Mouse (Mus musculus): ENCODE data around the gene Nrarp. TPM values are rescaled to one million over a fixed set of nuclear protein-coding genes. Genes with fewer than 3 reads are reported as not detected.
A peak's percentile ranks its signal among the peaks of the same experiment; 100 is the strongest.

The Nrarp gene
- polyA plus RNA-seq, 1 experiment from 2014 or later: 16.8 TPM

DNA sequence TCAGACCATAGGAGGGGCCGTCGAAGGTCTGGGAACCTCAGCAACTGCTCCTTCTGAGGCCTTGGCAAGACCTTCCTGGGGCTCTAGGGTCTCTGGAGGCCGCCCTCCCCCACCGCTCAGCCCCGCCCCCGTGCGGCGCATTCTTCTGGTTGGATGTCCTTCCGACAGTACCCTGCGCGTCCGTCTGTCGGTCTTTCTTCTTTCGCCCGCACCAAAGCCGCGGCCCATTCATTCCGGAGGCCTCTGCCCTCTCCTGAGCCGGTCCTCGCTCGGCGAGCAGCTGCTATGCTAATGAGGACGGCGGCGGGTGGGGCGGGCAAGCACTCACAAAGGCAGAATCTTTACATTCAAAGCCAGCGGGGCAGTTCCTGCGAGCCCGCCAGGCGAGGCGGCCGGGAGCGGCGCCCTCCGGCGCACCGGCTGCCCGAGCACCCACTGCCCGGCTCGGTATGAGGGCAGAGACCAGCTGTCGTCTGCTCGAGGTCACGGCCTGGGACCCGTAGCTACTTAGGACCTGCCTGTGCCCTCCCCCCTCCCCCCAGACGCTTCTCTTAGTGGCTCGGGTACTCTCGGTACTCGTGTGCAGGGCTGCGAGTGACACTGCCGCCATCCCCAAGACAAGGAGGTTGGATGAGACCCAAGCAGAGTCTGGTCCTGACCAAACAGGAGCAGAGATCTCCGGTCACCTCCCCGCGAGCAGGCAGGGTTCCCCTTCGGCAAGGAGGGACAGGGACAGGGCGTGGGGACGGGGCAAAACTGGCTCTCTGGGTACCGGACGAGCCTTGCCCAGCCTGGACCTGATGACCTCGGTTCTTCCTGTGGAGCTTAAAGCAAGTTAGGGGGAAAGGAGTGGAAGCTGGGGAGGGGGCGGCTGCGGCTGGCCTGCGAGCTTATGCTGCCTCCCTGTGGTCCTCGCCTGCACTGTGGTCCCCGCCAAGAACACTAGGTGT is 5.3 kb downstream of the Nrarp start:
- Histone ChIP-seq H3K9me3 (replicated peaks) (no peaks in the 10 kb centered on the region), H3K4me3 (replicated peaks) (peak overlapping the region; percentile 45), H3K9ac (replicated peaks) (peak overlapping the region; percentile 60), H3K27ac (replicated peaks) (peak overlapping the region; percentile 84), H3K27me3 (replicated peaks) (no peaks in the 10 kb centered on the region), H3K4me2 (peak overlapping the region; percentile 82), H3K4me1 (peaks cover 51% of the 10 kb centered on the region), H3K36me3 (no peaks in the 10 kb centered on the region)
- ATAC-seq (ENCODE audit: low FRiP score): peak; percentile 76
- under 1% methylated on average over 61 of the region's 64 CpGs for WGBS

DNA sequence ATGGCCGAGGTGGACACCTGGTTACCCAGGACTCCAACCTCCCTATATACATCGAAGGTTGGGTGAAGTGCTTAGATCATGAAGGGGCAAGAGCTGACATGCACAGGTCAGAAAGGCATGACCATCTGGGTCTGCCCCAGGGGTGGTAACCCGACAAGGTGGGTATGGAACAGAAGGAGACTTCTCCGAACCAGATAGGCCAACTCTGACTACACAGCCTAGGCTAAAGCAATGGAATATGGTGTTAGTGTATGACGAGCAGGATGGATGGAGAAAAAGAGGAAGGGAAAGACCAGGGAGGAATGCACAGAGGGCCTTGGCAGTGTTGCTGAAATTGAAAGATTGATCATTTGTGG is 6.0 kb downstream of the Nrarp start:
- Histone ChIP-seq H3K4me2 (peak overlapping the region; percentile 82), H3K4me1 (peaks cover 45% of the 10 kb centered on the region), H3K9me3 (replicated peaks) (no peaks in the 10 kb centered on the region), H3K27me3 (replicated peaks) (no peaks in the 10 kb centered on the region), H3K36me3 (no peaks in the 10 kb centered on the region), H3K4me3 (replicated peaks) (peak overlapping the region; percentile 45), H3K27ac (replicated peaks) (0 out of 2 replicates have a peak overlapping the region, but pooled peaks have one; percentile 84), H3K9ac (replicated peaks) (peak overlapping the region; percentile 60; the same call in 1 of the 2 replicates)
- ATAC-seq (ENCODE audit: low FRiP score): no peak
- WGBS: 34% methylated on average over 5 of the region's 5 CpGs

GRCm38 (mm10) chr2:25187841-25188240 is 7.3 kb downstream of the Nrarp start:
- Histone ChIP-seq H3K27me3 (replicated peaks) (no peaks in the 10 kb centered on the region), H3K9ac (replicated peaks) (no peak overlapping the region), H3K36me3 (no peaks in the 10 kb centered on the region), H3K9me3 (replicated peaks) (no peaks in the 10 kb centered on the region), H3K4me2 (no peak overlapping the region), H3K4me1 (peaks cover 34% of the 10 kb centered on the region), H3K4me3 (replicated peaks) (no peak overlapping the region), H3K27ac (replicated peaks) (no peak overlapping the region)
- WGBS: 81% methylated on average over 6 of the region's 6 CpGs
- ATAC-seq (ENCODE audit: low FRiP score): no peak

GRCm38 (mm10) chr2:25193330-25193770 is 12.8 kb downstream of the Nrarp start:
- H3K4me2 ChIP-seq: peak overlapping the region; percentile 22; the same call in 1 of the 2 replicates
- peaks cover 13% of the 10 kb centered on the region for H3K4me1 ChIP-seq
- ATAC-seq (ENCODE audit: low FRiP score): peak; percentile 74
- H3K36me3 ChIP-seq: no peaks in the 10 kb centered on the region
- peaks cover 38% of the 10 kb centered on the region for H3K27me3 ChIP-seq (replicated peaks)
- no peak overlapping the region for H3K9ac ChIP-seq (replicated peaks)
- no peaks in the 10 kb centered on the region for H3K9me3 ChIP-seq (replicated peaks)
- no peak overlapping the region for H3K4me3 ChIP-seq (replicated peaks)
- H3K27ac ChIP-seq (replicated peaks): no peak overlapping the region
- 2% methylated on average over 6 of the region's 6 CpGs for WGBS

DNA sequence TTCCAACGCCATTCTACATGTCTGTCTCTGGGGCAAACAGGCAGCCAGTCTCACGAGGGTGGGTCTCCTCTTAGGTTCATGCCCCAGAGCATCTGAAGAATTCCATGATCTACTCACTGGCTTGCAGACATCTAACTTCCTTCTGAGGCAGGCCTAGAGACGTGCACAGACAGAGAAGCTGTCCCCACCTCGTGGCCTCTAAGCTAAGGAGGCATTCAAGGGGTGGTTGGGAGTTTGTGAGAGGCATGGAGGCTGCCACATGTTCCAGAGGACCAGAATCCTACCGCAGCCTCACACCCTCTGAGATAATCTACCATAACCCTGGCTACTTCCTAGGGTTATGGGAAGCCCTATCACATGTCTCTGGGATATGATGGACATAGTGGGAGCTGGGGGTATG is 13.4 kb downstream of the Nrarp start:
- Histone ChIP-seq H3K4me3 (replicated peaks) (no peak overlapping the region), H3K4me1 (peaks cover 13% of the 10 kb centered on the region), H3K36me3 (peaks cover 2% of the 10 kb centered on the region; the same call in 1 of the 2 replicates), H3K27me3 (replicated peaks) (peaks cover 38% of the 10 kb centered on the region), H3K27ac (replicated peaks) (no peak overlapping the region), H3K9ac (replicated peaks) (no peak overlapping the region), H3K4me2 (0 out of 2 replicates have a peak overlapping the region, but pooled peaks have one; percentile 22), H3K9me3 (replicated peaks) (no peaks in the 10 kb centered on the region)
- no peak for ATAC-seq (ENCODE audit: low FRiP score)
- WGBS: 82% methylated on average over 5 of the region's 5 CpGs

- Histone ChIP-seq H3K9me3 (replicated peaks) (no peaks in the 10 kb centered on the region), H3K27me3 (replicated peaks) (peaks cover 38% of the 10 kb centered on the region), H3K4me1 (peaks cover 13% of the 10 kb centered on the region), H3K4me2 (peak overlapping the region; percentile 35; the same call in 1 of the 2 replicates), H3K4me3 (replicated peaks) (no peak overlapping the region), H3K27ac (replicated peaks) (no peak overlapping the region), H3K9ac (replicated peaks) (no peak overlapping the region), H3K36me3 (peaks cover 7% of the 10 kb centered on the region)
- 90% methylated on average over 17 of the region's 17 CpGs for WGBS
- no peak for ATAC-seq (ENCODE audit: low FRiP score)
These were observed 14.1 kb downstream of the Nrarp start for GRCm38 (mm10) chr2:25194486-25195171.

DNA sequence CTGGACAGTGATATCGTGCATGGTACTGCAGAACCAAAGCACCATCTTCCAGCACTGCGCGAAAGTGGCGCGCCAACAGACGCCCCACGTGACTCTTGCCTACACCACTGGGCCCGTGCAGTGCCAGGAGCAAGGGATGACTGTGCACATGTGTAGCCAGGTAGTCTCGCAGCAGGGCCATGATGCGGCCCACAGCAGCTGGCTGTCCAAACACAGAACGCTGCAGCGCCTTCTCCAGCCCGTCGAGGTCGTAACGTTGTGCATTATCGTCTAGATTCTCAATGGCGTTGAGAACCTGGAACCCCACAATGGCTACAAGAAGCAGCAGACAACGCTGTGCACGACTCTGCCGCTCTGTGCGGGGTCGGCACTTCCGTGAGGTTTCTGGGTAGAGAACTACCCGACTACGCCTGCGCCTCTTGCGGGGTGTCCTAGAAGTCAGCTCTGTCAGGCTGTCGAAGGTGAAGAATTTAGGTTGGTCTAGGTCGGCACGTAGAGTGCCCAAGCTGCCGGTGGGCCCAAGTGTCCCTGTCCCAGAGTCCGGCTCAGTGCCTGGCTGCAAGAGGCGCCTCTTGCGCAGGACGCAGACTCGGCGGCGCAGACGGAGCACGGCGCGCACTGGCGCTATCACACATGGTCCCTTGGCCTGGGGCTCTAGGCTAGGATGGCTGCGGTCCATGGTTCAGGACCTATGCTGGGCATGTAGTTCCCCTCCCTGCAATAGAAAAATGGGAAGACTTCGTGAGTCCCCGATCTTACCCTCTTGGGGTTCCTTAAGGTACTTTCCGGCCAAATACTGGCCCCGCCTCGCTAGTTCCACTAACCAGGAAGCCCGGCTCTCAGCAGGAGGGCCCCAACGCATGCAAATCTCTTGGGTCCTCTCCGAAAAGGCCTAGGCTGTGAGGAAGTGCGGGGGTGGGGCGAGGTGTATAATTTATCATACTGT is 14.9 kb downstream of the Nrarp start:
- H3K27ac ChIP-seq (replicated peaks): no peak overlapping the region
- peaks cover 13% of the 10 kb centered on the region for H3K4me1 ChIP-seq
- ATAC-seq (ENCODE audit: low FRiP score): no peak
- 24% methylated on average over 55 of the region's 55 CpGs for WGBS
- H3K36me3 ChIP-seq: peaks cover 15% of the 10 kb centered on the region
- no peak overlapping the region for H3K9ac ChIP-seq (replicated peaks)
- H3K4me3 ChIP-seq (replicated peaks): 0 out of 2 replicates have a peak overlapping the region, but pooled peaks have one; percentile 7
- H3K9me3 ChIP-seq (replicated peaks): no peaks in the 10 kb centered on the region
- H3K4me2 ChIP-seq: peak overlapping the region; percentile 35
- peaks cover 38% of the 10 kb centered on the region for H3K27me3 ChIP-seq (replicated peaks)

DNA sequence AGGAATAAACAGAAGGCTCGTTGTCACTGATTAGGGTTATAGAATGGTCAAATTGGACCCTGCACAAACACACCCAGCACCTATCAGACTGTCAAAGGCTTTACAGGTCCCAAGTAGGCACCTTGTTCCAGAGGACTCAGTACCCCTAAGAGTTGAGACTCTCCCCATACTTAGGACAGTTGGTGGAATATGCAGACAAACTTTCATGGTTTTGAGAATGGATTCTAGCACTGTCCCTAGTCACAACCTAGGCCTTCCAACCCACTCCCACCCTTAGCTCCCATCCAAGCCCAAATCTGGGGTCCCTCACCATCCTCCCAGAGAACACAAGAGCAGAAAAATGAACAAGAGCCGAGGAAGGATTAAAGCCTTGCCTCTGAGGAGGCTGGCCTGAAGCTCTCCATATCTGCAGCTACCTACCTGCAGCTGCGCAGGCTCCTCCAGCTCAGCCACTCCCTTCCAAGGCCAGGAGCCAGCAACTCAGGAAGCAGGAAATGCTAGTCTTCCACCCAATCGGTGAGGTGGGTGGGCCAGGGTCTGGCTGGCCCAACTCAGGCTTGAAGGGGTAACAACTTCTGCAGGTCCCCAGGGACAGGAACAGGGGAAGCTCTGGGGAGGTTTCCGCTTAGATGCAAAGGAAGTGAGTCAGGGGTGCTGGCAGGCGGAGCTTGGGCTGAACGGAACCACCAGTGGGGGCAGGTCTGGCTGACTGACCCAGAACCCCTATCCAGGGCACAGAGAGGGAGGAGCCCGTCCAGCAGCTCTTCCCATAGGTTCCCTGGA is 15.8 kb downstream of the Nrarp start, which contains the start of gene Tor4a:
TSS of gene Tor4a (minus strand) at position 715 of the 783 bp plus-strand sequence.
- WGBS: 10% methylated on average over 8 of the region's 8 CpGs
- peaks cover 24% of the 10 kb centered on the region for H3K36me3 ChIP-seq
- H3K9me3 ChIP-seq (replicated peaks): no peaks in the 10 kb centered on the region
- peaks cover 13% of the 10 kb centered on the region for H3K4me1 ChIP-seq
- ATAC-seq (ENCODE audit: low FRiP score): no peak
- no peak within 1 kb of the TSS for H3K27ac ChIP-seq (replicated peaks)
- no peak within 1 kb of the TSS for H3K9ac ChIP-seq (replicated peaks)
- H3K4me3 ChIP-seq (replicated peaks): 0 out of 2 replicates have a peak within 1 kb of the TSS, but pooled peaks have one; percentile 7
- H3K4me2 ChIP-seq: peak within 1 kb of the TSS; percentile 35
- peaks cover 38% of the 10 kb centered on the region for H3K27me3 ChIP-seq (replicated peaks)

DNA sequence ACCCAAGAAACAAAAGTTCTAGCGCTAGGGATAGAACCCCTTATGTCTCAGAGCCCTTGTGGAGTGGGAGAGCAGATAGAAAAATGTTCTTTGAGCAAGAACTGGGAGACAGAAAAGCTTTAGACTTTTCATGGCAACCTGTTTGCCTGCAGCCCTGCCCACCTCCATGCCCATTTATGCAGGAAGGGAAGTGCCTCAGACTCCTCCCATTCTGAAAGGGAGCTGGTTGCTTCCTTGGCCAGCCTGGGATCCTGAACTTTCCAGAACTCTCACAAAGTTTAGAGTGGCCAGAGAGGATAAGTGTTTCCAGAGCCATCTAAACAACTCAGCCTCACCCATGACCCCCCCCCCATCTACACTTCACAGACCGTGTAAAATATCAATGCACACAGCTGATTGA is 16.6 kb downstream of the Nrarp start:
- Histone ChIP-seq H3K4me3 (replicated peaks) (no peak overlapping the region), H3K27me3 (replicated peaks) (peaks cover 38% of the 10 kb centered on the region), H3K4me2 (no peak overlapping the region), H3K9me3 (replicated peaks) (no peaks in the 10 kb centered on the region), H3K9ac (replicated peaks) (no peak overlapping the region), H3K27ac (replicated peaks) (no peak overlapping the region), H3K4me1 (peaks cover 13% of the 10 kb centered on the region), H3K36me3 (peaks cover 32% of the 10 kb centered on the region)
- WGBS: 25% methylated on average over 2 of the region's 2 CpGs
- no peak for ATAC-seq (ENCODE audit: low FRiP score)

- H3K36me3 ChIP-seq: peaks cover 40% of the 10 kb centered on the region
These were observed 17.4 kb downstream of the Nrarp start for GRCm38 (mm10) chr2:25197946-25198345.

More at GRCm38 (mm10) chr2:25197946-25198345, 17.4 kb downstream of the Nrarp start:
- Histone ChIP-seq H3K9me3 (replicated peaks) (no peaks in the 10 kb centered on the region), H3K4me1 (peaks cover 11% of the 10 kb centered on the region), H3K27me3 (replicated peaks) (peaks cover 38% of the 10 kb centered on the region), H3K27ac (replicated peaks) (no peak overlapping the region), H3K9ac (replicated peaks) (no peak overlapping the region), H3K4me3 (replicated peaks) (no peak overlapping the region), H3K4me2 (no peak overlapping the region)
- ATAC-seq (ENCODE audit: low FRiP score): no peak

All from neural tube, embryonic 15.5 days (tissue).